Mouse (Mus musculus): ENCODE data around the gene Syngr3. TPM values are rescaled to one million over a fixed set of nuclear protein-coding genes. Genes with fewer than 3 reads are reported as not detected.

Syngr3 gene
- polyA plus RNA-seq, 1 experiment from 2014 or later: 1.7 TPM

- Histone ChIP-seq H3K9ac (ENCODE audit: low read depth, low read length) (peak overlapping the region; percentile 69; the same call in 1 of the 2 replicates), H3K27ac (peak overlapping the region; percentile 80), H3K9me3 (replicated peaks; ENCODE audit: low read length) (no peaks in the 10 kb centered on the region), H3K27me3 (ENCODE audit: insufficient read depth, low read length) (no peaks in the 10 kb centered on the region), H3K4me2 (ENCODE audit: low read length) (peak overlapping the region; percentile 76), H3K4me1 (replicated peaks; ENCODE audit: insufficient read depth, low read length) (no peaks in the 10 kb centered on the region), H3K36me3 (ENCODE audit: insufficient read depth, low read length) (peaks cover 10% of the 10 kb centered on the region; the same call in 1 of the 2 replicates), H3K4me3 (replicated peaks; ENCODE audit: low read depth, low read length) (peak overlapping the region; percentile 77)
- no peak for ATAC-seq (replicated peaks; ENCODE audit: low FRiP score, low read depth)
- no peak for TF ChIP-seq CTCF (IDR thresholded peaks at IDR 0.05; ENCODE audit: low read depth)
- WGBS: 4% methylated on average over 24 of the region's 24 CpGs
- no peak for DNase-seq (ENCODE audit: low spot score)
These were observed 18.2 kb upstream of the Syngr3 start for GRCm38 (mm10) chr17:24707801-24708425.

GRCm38 (mm10) chr17:24706982-24707800, 17.4 kb upstream of the Syngr3 start, which contains the start of gene Tbl3:
Tbl3 (minus strand) TSS chr17:24707660.
- Histone ChIP-seq H3K9ac (ENCODE audit: low read depth, low read length) (peak within 1 kb of the TSS; percentile 69), H3K27me3 (ENCODE audit: insufficient read depth, low read length) (no peaks in the 10 kb centered on the region), H3K4me3 (replicated peaks; ENCODE audit: low read depth, low read length) (peak within 1 kb of the TSS; percentile 77), H3K4me2 (ENCODE audit: low read length) (peak within 1 kb of the TSS; percentile 76), H3K9me3 (replicated peaks; ENCODE audit: low read length) (no peaks in the 10 kb centered on the region), H3K27ac (peak within 1 kb of the TSS; percentile 80), H3K4me1 (replicated peaks; ENCODE audit: insufficient read depth, low read length) (no peaks in the 10 kb centered on the region), H3K36me3 (ENCODE audit: insufficient read depth, low read length) (peaks cover 10% of the 10 kb centered on the region; the same call in 1 of the 2 replicates)
- DNase-seq (ENCODE audit: low spot score) (peak; percentile 93), ATAC-seq (replicated peaks; ENCODE audit: low FRiP score, low read depth) (peak; percentile 79)
- 2% methylated on average over 32 of the region's 32 CpGs for WGBS
- no peak for TF ChIP-seq CTCF (IDR thresholded peaks at IDR 0.05; ENCODE audit: low read depth)

DNA sequence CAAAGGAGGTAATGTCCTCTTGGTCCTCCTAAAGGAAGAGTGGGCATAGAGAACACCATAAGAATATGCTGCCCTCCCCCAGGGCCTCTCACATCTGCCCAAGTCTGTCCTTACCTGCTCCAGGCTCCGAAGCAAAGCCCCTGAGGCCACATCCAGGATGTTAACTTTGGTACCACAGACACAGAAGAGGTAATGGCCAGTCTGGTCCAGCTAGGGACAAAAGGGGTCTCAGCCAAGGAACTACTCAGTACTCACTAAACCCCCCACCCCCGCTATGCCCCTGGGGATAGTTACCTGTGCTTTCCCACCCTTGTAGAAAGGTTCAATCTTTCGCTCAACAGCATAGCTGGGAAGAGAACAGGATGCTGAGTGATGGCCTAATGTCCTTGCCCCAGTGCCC, 16.1 kb upstream of the Syngr3 start:
- no peak for ATAC-seq (replicated peaks; ENCODE audit: low FRiP score, low read depth)
- H3K27me3 ChIP-seq (ENCODE audit: insufficient read depth, low read length): no peaks in the 10 kb centered on the region
- H3K4me1 ChIP-seq (replicated peaks; ENCODE audit: insufficient read depth, low read length): no peaks in the 10 kb centered on the region
- no peak overlapping the region for H3K9ac ChIP-seq (ENCODE audit: low read depth, low read length)
- H3K4me2 ChIP-seq (ENCODE audit: low read length): no peak overlapping the region
- H3K9me3 ChIP-seq (replicated peaks; ENCODE audit: low read length): no peaks in the 10 kb centered on the region
- no peak overlapping the region for H3K4me3 ChIP-seq (replicated peaks; ENCODE audit: low read depth, low read length)
- 92% methylated on average over 3 of the region's 3 CpGs for WGBS
- H3K36me3 ChIP-seq (ENCODE audit: insufficient read depth, low read length): peaks cover 21% of the 10 kb centered on the region
- TF ChIP-seq CTCF (IDR thresholded peaks at IDR 0.05; ENCODE audit: low read depth): no peak
- no peak overlapping the region for H3K27ac ChIP-seq
- DNase-seq (ENCODE audit: low spot score): no peak

GRCm38 (mm10) chr17:24701251-24701650, 11.5 kb upstream of the Syngr3 start:
- Histone ChIP-seq H3K36me3 (ENCODE audit: insufficient read depth, low read length) (peaks cover 31% of the 10 kb centered on the region), H3K4me2 (ENCODE audit: low read length) (no peak overlapping the region), H3K27ac (no peak overlapping the region), H3K9me3 (replicated peaks; ENCODE audit: low read length) (no peaks in the 10 kb centered on the region), H3K4me3 (replicated peaks; ENCODE audit: low read depth, low read length) (no peak overlapping the region), H3K9ac (ENCODE audit: low read depth, low read length) (0 out of 2 replicates have a peak overlapping the region, but pooled peaks have one; percentile 18), H3K27me3 (ENCODE audit: insufficient read depth, low read length) (no peaks in the 10 kb centered on the region), H3K4me1 (replicated peaks; ENCODE audit: insufficient read depth, low read length) (peaks cover 10% of the 10 kb centered on the region)
- ATAC-seq (replicated peaks; ENCODE audit: low FRiP score, low read depth) (no peak), DNase-seq (ENCODE audit: low spot score) (no peak)
- 86% methylated on average over 9 of the region's 9 CpGs for WGBS
- no peak for TF ChIP-seq CTCF (IDR thresholded peaks at IDR 0.05; ENCODE audit: low read depth)

DNA sequence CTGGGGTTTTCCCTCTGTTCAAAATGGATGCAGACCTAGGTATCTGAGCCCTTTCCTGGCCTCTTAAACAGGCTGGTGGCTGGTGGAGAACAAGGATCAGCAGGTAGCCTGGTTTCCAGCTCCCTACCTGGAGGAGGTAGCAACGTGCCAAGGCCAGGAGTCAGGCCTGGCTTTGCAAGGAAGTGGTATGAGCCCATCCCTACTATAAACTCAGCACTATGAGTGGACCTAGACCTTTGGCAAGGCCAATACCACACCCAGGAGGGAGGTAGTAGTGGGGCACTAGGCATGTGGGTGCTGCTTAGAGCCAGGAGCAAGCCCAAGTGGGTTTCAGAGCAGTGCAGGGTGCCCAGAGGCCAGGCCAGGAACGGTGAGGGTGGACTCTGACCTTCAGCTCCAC, 9.7 kb upstream of the Syngr3 start:
- TF ChIP-seq CTCF (IDR thresholded peaks at IDR 0.05; ENCODE audit: low read depth): no peak
- H3K36me3 ChIP-seq (ENCODE audit: insufficient read depth, low read length): peaks cover 29% of the 10 kb centered on the region
- H3K4me1 ChIP-seq (replicated peaks; ENCODE audit: insufficient read depth, low read length): peaks cover 15% of the 10 kb centered on the region
- DNase-seq (ENCODE audit: low spot score): no peak
- H3K27me3 ChIP-seq (ENCODE audit: insufficient read depth, low read length): no peaks in the 10 kb centered on the region
- H3K27ac ChIP-seq: no peak overlapping the region
- no peak overlapping the region for H3K4me2 ChIP-seq (ENCODE audit: low read length)
- H3K9ac ChIP-seq (ENCODE audit: low read depth, low read length): no peak overlapping the region
- 86% methylated on average over 2 of the region's 2 CpGs for WGBS
- no peaks in the 10 kb centered on the region for H3K9me3 ChIP-seq (replicated peaks; ENCODE audit: low read length)
- ATAC-seq (replicated peaks; ENCODE audit: low FRiP score, low read depth): no peak
- no peak overlapping the region for H3K4me3 ChIP-seq (replicated peaks; ENCODE audit: low read depth, low read length)

DNA sequence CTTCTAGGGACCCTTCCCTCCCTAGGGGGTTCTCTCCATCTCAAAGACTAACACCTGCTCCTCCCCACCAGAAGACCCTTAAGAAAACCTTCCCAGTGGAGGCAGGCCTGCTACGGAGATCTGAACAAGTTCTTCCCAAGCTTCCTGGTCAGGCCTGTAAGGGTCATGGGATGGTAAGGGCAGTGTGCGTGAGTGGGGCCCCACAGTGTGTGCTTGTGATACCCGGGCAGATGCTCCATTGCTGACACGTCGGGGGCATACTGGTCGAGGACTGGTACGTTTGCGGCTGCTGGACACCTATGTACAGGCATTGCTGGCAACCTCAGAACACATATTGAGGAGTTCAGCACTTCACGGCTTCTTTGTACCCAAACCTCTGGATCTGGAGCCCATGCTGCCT, 9.0 kb upstream of the Syngr3 start:
- H3K27me3 ChIP-seq (ENCODE audit: insufficient read depth, low read length): no peaks in the 10 kb centered on the region
- H3K9me3 ChIP-seq (replicated peaks; ENCODE audit: low read length): no peaks in the 10 kb centered on the region
- WGBS: 71% methylated on average over 9 of the region's 9 CpGs
- DNase-seq (ENCODE audit: low spot score) (no peak), ATAC-seq (replicated peaks; ENCODE audit: low FRiP score, low read depth) (no peak)
- H3K4me1 ChIP-seq (replicated peaks; ENCODE audit: insufficient read depth, low read length): peaks cover 15% of the 10 kb centered on the region
- no peak overlapping the region for H3K4me2 ChIP-seq (ENCODE audit: low read length)
- no peak overlapping the region for H3K9ac ChIP-seq (ENCODE audit: low read depth, low read length)
- no peak for TF ChIP-seq CTCF (IDR thresholded peaks at IDR 0.05; ENCODE audit: low read depth)
- no peak overlapping the region for H3K27ac ChIP-seq
- H3K4me3 ChIP-seq (replicated peaks; ENCODE audit: low read depth, low read length): no peak overlapping the region
- peaks cover 21% of the 10 kb centered on the region for H3K36me3 ChIP-seq (ENCODE audit: insufficient read depth, low read length)
